Mouse (Mus musculus): ENCODE measurements around the gene Traf3ip2. TPM values are rescaled to one million over a fixed set of nuclear protein-coding genes. Genes with fewer than 3 reads are reported as not detected.

Gene Traf3ip2
- polyA plus RNA-seq, 1 experiment = 2.8 TPM

GRCm38 (mm10) chr10:39629746-39630552 lies 17.2 kb downstream of the Traf3ip2 start:
- DNase-seq (ENCODE audit: extremely low spot score in 1 of 2, low spot score in 1 of 2) = peak; percentile 91

GRCm38 (mm10) chr10:39630811-39631210 lies 18.1 kb downstream of the Traf3ip2 start:
- no peak for DNase-seq (ENCODE audit: extremely low spot score in 1 of 2, low spot score in 1 of 2)

- no peak for DNase-seq (ENCODE audit: extremely low spot score in 1 of 2, low spot score in 1 of 2)
Observed at GRCm38 (mm10) chr10:39631627-39632026, 18.9 kb downstream of the Traf3ip2 start.

GRCm38 (mm10) chr10:39633379-39633778 lies 20.6 kb downstream of the Traf3ip2 start:
- DNase-seq (ENCODE audit: extremely low spot score in 1 of 2, low spot score in 1 of 2) = no peak

DNA sequence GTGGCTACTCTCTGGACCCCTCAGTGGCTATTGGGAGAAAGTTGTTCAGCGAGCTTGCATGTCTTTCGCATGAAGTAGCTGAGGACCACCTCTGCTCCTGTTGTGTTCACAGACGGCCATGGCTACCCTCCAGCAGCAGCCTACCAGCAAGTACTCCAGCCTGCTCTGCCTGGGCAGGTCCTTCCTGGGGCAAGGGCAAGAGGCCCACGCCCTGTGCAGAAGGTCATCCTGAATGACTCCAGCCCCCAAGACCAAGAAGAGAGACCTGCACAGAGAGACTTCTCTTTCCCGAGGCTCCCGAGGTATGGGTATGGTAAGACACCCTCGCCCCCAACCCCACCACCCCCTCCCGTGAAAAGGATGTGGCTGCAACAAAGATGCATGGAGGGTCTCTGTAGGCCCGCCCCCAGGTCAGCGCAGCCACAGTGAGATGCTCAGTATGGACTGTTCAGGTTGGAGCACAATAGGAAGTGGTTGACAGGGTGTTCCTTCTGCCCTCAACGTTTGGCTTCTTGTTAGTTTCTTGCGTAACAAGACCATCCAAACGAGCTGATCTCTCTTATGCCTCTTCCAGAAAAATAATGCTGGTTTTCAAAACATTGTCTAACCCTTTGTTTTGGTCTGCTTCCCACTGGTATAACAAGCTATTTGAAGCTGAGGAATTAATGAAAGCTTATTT lies 21.8 kb downstream of the Traf3ip2 start:
- no peak for DNase-seq (ENCODE audit: extremely low spot score in 1 of 2, low spot score in 1 of 2)

GRCm38 (mm10) chr10:39638862-39639261 lies 26.1 kb downstream of the Traf3ip2 start:
- no peak for DNase-seq (ENCODE audit: extremely low spot score in 1 of 2, low spot score in 1 of 2)

- no peak for DNase-seq (ENCODE audit: extremely low spot score in 1 of 2, low spot score in 1 of 2)
Observed at GRCm38 (mm10) chr10:39639783-39640182, 27.0 kb downstream of the Traf3ip2 start.

DNA sequence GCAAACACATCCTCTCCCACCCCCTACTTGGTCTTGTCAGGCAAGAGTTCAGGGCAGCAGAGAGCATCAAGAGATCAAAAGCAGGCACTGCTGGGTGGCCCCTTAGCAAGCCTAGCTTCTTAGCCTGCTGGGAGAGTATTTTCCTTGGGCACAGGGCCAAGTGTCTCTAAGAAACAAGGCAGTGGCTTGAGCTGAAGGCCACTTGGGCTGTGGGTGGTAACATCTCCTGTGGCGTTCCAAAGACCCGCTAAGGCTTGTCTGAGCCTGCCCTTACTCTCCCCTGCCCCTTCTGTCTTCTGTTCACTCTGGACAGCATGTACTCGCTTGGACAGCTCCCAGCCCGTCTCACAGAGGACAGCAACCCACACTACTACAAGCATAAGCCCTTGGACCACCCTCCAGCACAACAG lies 28.1 kb downstream of the Traf3ip2 start:
- no peak for DNase-seq (ENCODE audit: extremely low spot score in 1 of 2, low spot score in 1 of 2)

GRCm38 (mm10) chr10:39645789-39646628 lies 33.3 kb downstream of the Traf3ip2 start:
- no peak for DNase-seq (ENCODE audit: extremely low spot score in 1 of 2, low spot score in 1 of 2)

DNA sequence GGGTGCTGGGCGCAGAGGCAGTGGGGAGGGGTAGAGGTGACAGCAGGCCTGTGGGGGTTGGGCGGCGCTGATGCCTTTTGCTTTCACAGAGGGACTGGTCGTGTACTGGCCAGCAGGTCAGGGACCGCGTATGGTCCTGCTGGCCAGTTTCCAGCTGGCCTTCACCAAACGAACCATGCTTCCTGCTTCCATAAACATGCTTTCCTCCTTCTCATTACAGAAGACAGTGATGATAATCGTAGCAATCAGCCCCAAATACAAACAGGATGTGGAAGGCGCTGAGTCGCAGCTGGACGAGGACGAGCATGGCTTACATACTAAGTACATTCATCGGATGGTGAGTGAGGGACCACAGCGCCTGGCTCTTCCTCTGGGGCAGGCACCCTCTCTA lies 33.9 kb downstream of the Traf3ip2 start:
- DNase-seq (ENCODE audit: extremely low spot score in 1 of 2, low spot score in 1 of 2) = no peak

DNA sequence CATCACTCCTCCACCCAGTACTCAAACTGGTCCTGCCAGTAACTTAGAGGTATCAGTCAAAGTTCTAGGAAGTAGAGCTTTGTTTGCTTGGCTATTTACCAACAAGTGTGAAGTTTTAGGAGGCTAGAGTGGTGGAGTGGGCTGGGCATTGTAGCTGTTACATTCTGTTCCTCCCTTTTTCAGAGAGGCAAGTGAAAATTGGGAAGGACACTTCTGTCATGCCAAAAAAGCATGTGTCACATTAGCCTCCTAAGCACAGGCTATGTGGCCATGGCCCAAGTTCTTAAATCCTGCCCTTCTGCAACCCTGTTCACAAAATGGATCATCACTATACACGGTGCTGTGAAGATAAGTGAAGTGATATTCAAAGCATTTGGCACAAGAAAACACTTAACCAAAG lies 34.4 kb downstream of the Traf3ip2 start:
- DNase-seq (ENCODE audit: extremely low spot score in 1 of 2, low spot score in 1 of 2) = no peak

DNA sequence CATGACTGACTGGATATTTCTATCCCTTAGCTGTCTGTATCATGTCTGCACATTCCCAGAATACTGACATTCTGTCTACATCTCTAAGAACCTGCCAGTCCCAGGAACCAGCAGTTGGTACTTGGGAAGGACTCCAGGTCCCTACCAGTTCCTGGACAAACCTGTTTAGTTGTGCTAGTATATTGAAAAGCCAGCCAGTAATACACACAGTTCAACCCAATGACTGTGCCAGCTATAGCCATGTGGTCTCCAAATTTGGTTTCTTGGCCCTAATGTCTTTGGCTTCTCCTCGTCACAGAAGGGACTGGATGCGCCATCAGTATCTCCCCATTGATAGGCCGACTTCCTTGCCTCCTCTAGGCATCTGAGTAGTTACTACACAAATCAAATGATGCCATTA lies 35.5 kb downstream of the Traf3ip2 start:
- DNase-seq (ENCODE audit: extremely low spot score in 1 of 2, low spot score in 1 of 2) = no peak

- no peak for DNase-seq (ENCODE audit: extremely low spot score in 1 of 2, low spot score in 1 of 2)
Observed at GRCm38 (mm10) chr10:39649550-39649949, 36.8 kb downstream of the Traf3ip2 start.

DNA sequence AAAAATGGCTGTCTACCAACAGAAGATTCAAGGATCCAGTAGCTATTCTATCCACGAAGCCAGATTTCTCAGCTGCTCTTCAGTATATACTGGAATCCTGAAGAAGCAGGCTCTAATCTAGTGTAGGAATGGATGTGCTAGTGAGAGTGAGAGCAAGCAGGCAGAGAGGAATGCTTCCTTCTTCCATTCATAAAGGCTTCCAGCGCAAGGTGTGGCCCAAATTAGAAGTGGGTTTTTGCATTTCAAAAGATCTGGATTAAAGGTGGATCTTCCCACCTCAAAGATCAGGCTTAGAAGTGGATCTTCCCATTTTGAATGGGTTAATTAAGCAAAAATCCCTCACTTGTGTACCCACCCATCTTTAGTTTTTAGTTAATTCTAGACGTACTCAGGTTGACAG lies 37.6 kb downstream of the Traf3ip2 start:
- DNase-seq (ENCODE audit: extremely low spot score in 1 of 2, low spot score in 1 of 2) = no peak

DNA sequence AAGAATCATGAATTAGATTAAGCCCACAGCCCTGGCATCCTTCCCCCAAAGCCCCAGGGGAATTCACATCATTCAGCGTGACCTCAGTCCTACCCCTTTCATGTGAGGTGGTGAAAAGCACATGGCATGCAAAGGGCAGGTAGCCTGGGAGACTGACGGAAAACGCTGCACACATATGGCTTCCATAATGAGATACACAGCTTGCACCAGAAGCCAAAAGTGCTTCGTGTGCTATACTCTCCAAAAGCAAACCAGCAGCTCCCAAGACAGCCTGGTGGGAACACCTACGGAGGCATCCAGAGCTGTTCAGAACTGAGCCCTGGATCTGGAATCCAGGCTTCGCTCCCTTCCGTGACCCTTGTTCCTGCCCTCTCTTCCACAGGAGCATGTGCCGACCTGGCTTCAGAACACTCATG lies 41.3 kb downstream of the Traf3ip2 start:
- DNase-seq (ENCODE audit: extremely low spot score in 1 of 2, low spot score in 1 of 2) = no peak

DNA sequence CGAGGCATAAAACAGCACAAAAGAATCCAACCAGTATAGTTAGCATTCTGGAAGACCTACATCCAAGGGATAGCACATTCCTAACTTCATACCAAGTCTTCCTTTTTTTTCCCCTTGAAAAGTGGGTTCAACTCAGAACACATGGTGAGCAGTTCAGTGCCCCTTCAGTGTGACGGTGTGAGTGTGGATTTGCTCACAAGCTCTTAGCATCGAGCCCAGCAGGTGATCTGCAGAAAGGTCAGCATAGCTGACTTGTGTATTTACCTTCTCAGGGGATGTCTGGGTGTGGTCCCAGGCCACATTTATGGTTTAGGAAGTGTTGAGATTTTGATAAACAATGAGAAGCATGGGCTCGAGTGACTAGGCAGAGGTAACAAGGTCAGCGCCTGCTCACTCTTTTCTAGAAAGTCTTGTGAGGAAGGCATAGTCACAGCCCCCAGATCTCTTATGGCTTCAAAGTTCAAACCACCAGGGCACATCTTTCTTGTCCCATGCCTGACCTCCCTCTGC lies 46.2 kb downstream of the Traf3ip2 start:
- DNase-seq (ENCODE audit: extremely low spot score in 1 of 2, low spot score in 1 of 2) = no peak

GRCm38 (mm10) chr10:39659411-39660268 lies 46.9 kb downstream of the Traf3ip2 start:
- peak in 1 of 2 experiments; percentile 35 for DNase-seq (ENCODE audit: extremely low spot score in 1 of 2, low spot score in 1 of 2)

DNA sequence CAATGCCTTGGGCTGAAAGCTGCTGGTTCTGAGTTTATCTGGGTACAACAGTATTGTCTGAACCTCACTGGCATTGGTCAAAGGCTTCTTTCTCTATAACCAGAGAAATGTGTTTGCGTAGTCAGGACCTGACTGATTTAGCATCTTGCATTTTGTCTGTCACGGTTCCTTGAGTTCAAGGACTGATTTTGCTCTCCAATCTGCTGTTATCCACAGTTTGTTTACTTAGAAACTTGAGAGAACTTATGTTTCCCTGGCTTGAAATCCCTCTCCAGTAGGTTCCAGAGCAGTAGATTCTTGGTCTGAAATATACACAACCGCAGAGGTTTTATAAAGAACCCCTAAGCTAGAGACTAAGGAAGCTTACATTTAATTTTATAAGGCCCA lies 47.5 kb downstream of the Traf3ip2 start:
- DNase-seq (ENCODE audit: extremely low spot score in 1 of 2, low spot score in 1 of 2) = no peak

- no peak for DNase-seq (ENCODE audit: extremely low spot score in 1 of 2, low spot score in 1 of 2)
Observed at GRCm38 (mm10) chr10:39660698-39661097, 48.0 kb downstream of the Traf3ip2 start.

DNA sequence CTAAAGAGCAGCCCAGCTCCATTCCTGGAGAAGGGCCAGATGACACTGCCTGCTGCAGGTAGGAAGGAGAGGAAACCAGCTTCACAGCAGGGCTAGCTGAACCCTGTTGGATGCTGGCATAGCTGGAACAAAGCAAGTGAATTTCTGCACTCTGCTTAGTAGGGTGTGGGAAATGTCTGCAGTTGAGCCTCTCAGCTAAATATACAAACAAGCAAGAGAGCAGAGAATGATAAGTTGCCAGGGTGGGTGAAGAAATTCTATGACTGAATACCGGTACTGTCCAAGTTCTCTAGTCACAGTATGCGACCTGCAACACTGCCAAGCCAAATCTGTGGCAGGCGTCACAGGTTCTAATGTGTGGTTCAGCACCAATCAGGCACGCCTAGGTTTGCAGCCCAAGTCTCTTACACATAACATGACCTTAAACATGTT lies 52.4 kb downstream of the Traf3ip2 start:
- DNase-seq (ENCODE audit: extremely low spot score in 1 of 2, low spot score in 1 of 2) = no peak

Data from frontal cortex, adult 2 months (tissue).